8 mouse cellular contexts compared by ENCODE assay signal in genomic region chr12:113138901-113139864, GRCm38 (mm10). TPM values are rescaled to one million over a fixed set of nuclear protein-coding genes. Genes with fewer than 3 reads are reported as not detected.
A peak's percentile ranks its signal among the peaks of the same experiment; 100 is the strongest.
DNase-seq lines count a peak whose midpoint lies in the region; ATAC-seq lines count a peak whose summit lies in the region.

No protein-coding gene starts in this region.

- H3K27ac ChIP-seq in forebrain, embryonic 14.5 days (ENCODE audit: low read depth, low read length), result peak overlapping the region; percentile 92

- no peaks in the 10 kb centered on the region for H3K9me3 ChIP-seq in forebrain, embryonic 14.5 days (replicated peaks; ENCODE audit: control insufficient read depth, low read length)

- H3K4me2 ChIP-seq in forebrain, embryonic 14.5 days (ENCODE audit: low read length), result peak overlapping the region; percentile 79

- H3K4me3 ChIP-seq in forebrain, embryonic 14.5 days (ENCODE audit: low read depth, low read length), result peak overlapping the region; percentile 60

- intact Hi-C loops in heart, postnatal 14 days (cut with DNase I), result no loop called here

- H3K9ac ChIP-seq in forebrain, embryonic 14.5 days (ENCODE audit: low read length), result peak overlapping the region; percentile 78

- 19% methylated on average over 11 of the region's 11 CpGs for WGBS in forebrain, embryonic 14.5 days

- peak; percentile 95 for DNase-seq in heart, adult 11 months
- no peak for DNase-seq in heart, postnatal 14 days
- DNase-seq in forebrain, embryonic 14.5 days (ENCODE audit: low spot score), result peak; percentile 48
- peak; percentile 50 to 66 for DNase-seq in kidney, adult 8-10 months
- DNase-seq in lung, postnatal 10 days, result peak; percentile 79
- DNase-seq in yolk sac, embryonic 10.5 days (ENCODE audit: low spot score), result no peak
- no peak for DNase-seq in spleen, adult 12 weeks (ENCODE audit: low spot score)
- DNase-seq in cerebellum, adult 11 months, result no peak

- H3K36me3 ChIP-seq in forebrain, embryonic 14.5 days (ENCODE audit: control insufficient read depth, insufficient read depth, low read length), result peaks cover 52% of the 10 kb centered on the region

- H3K4me1 ChIP-seq in forebrain, embryonic 14.5 days (ENCODE audit: control insufficient read depth, insufficient read depth, low read length), result peaks cover 31% of the 10 kb centered on the region

- no peaks in the 10 kb centered on the region for H3K27me3 ChIP-seq in forebrain, embryonic 14.5 days (replicated peaks; ENCODE audit: control insufficient read depth, insufficient read depth, low read length)

- peak; percentile 1 for ATAC-seq in forebrain, embryonic 14.5 days

RNA-seq across cellular contexts. Expression of gene Crip2, which starts 0.9 kb away (rescaled TPM):
- 1,000 to 10,000 TPM; 1,350 to 1,351 TPM for total RNA-seq in heart, postnatal 14 days (2021)
- 354 and 404 TPM in 2 replicates for polyA plus RNA-seq in forebrain, embryonic 14.5 days (2014; fragmentation: Nextera tagmentation; extraction: Ambion mirVana)

RNA-seq across cellular contexts. Expression of gene Crip1, which starts 6.9 kb away (rescaled TPM):
- total RNA-seq in heart, postnatal 14 days (2021), result 100 to 1,000 TPM; 198 to 224 TPM
- 32.5 and 46.1 TPM in 2 replicates for polyA plus RNA-seq in forebrain, embryonic 14.5 days (2014; fragmentation: Nextera tagmentation; extraction: Ambion mirVana)

RNA-seq across cellular contexts. Expression of gene Tedc1, which starts 17.0 kb away (rescaled TPM):
- 1 to 10 TPM; 1.1 to 2.1 TPM for total RNA-seq in heart, postnatal 14 days (2021)
- polyA plus RNA-seq in forebrain, embryonic 14.5 days (2014; fragmentation: Nextera tagmentation; extraction: Ambion mirVana), result 9.5 and 10.2 TPM in 2 replicates

RNA-seq across cellular contexts. Expression of gene Mta1, which starts 41.1 kb away (rescaled TPM):
- total RNA-seq in heart, postnatal 14 days (2021), result 10 to 100 TPM; 45.1 to 46.8 TPM
- 16.6 and 18.7 TPM in 2 replicates for polyA plus RNA-seq in forebrain, embryonic 14.5 days (2014; fragmentation: Nextera tagmentation; extraction: Ambion mirVana)

RNA-seq across cellular contexts. Expression of gene Tmem121, which starts 46.5 kb away (rescaled TPM):
- under 1 TPM; 0.29 to 0.59 TPM for total RNA-seq in heart, postnatal 14 days (2021)
- polyA plus RNA-seq in forebrain, embryonic 14.5 days (2014; fragmentation: Nextera tagmentation; extraction: Ambion mirVana), result 28.9 and 31.5 TPM in 2 replicates

Comparison
In these comparisons a context has a peak if more than half of its experiments do, and no peak if none do; other contexts are left out.
1. DNase-seq: peak in heart, adult 11 months (single experiment), forebrain, embryonic 14.5 days (single experiment), kidney, adult 8-10 months (2 of 2) and lung, postnatal 10 days (single experiment); none in heart, postnatal 14 days (0 of 2), yolk sac, embryonic 10.5 days (single experiment), spleen, adult 12 weeks (single experiment) and cerebellum, adult 11 months (single experiment).